Mouse (Mus musculus) hindbrain, embryonic 13.5 days (tissue): ENCODE data around the gene Gpr61. TPM values are rescaled to one million over a fixed set of nuclear protein-coding genes. Genes with fewer than 3 reads are reported as not detected.

ENCODE experiments used
- ATAC-seq: fragments of 200-750 bp; cut with Nextera tagmentation; 2 replicates; pipeline ENCODE4 v1.8.0; 2017; ENCODE audit warnings: moderate TSS enrichment; ENCODE audit not compliant: low FRiP score
- H3K27ac ChIP-seq: fragments of 300-500 bp; sonication (generic); 2 replicates; pipeline ENCODE4 v1.5.1; 2015; ENCODE audit warnings: inconsistent platforms, mild to moderate bottlenecking, moderate library complexity
- H3K27me3 ChIP-seq: fragments of 300-500 bp; sonication (generic); 2 replicates; pipeline ENCODE4 v1.6.1; 2015; ENCODE audit warnings: mild to moderate bottlenecking, inconsistent platforms
- H3K36me3 ChIP-seq: fragments of 300-500 bp; sonication (generic); 2 replicates; pipeline ENCODE4 v1.6.1; 2015; ENCODE audit warnings: mild to moderate bottlenecking, inconsistent platforms
- H3K4me1 ChIP-seq: fragments of 300-500 bp; sonication (generic); replicated peaks from 2 replicates; pipeline ENCODE4 v1.6.1; 2015; ENCODE audit warnings: inconsistent platforms
- H3K4me2 ChIP-seq: fragments of 300-500 bp; sonication (generic); 2 replicates; pipeline ENCODE4 v1.6.1; 2015; ENCODE audit warnings: inconsistent platforms, mild to moderate bottlenecking, moderate library complexity
- H3K4me3 ChIP-seq: fragments of 300-500 bp; sonication (generic); 2 replicates; pipeline ENCODE4 v1.5.1; 2015; ENCODE audit warnings: mild to moderate bottlenecking, inconsistent platforms
- H3K9ac ChIP-seq: fragments of 300-500 bp; sonication (generic); 2 replicates; pipeline ENCODE4 v1.6.1; 2015; ENCODE audit warnings: mild to moderate bottlenecking, inconsistent platforms
- H3K9me3 ChIP-seq: fragments of 300-500 bp; sonication (generic); 2 replicates; pipeline ENCODE4 v1.6.1; 2016; ENCODE audit warnings: inconsistent platforms
- WGBS: fragments of 180-500 bp; shearing (Covaris S2); methylation state at CpG from one replicate; pipeline ENCODE4 v1.1.7; 2015; 5-methylcytosine and 5-hydroxymethylcytosine counted together
- polyA plus RNA-seq: library from polyadenylated mRNA; unstranded; fragments of >200 nt; fragmentation: Nextera tagmentation; extraction: Ambion mirVana; gene quantifications from 2 replicates; pipeline ENCODE4 v1.2.1, GENCODE M21; 2015

The Gpr61 gene
- polyA plus RNA-seq, 1 experiment from 2014 or later, result 3.0 TPM

- H3K27ac ChIP-seq, result no peak overlapping the region
- 78% methylated on average over 9 of the region's 9 CpGs for WGBS
- H3K4me1 ChIP-seq, result peaks cover 57% of the 10 kb centered on the region
- H3K9ac ChIP-seq, result peak overlapping the region; percentile 51; the same call in 1 of the 2 replicates
- ATAC-seq, result no peak
- H3K9me3 ChIP-seq, result no peaks in the 10 kb centered on the region
- H3K27me3 ChIP-seq, result peaks cover 8% of the 10 kb centered on the region; the same call in 1 of the 2 replicates
- H3K36me3 ChIP-seq, result peaks cover 31% of the 10 kb centered on the region
- H3K4me2 ChIP-seq, result peak overlapping the region; percentile 91
- H3K4me3 ChIP-seq, result no peak overlapping the region; the same call in 1 of the 2 replicates
These were observed 34.2 kb upstream of the Gpr61 start for GRCm38 (mm10) chr3:108188716-108189490.

GRCm38 (mm10) chr3:108187111-108187795 is 32.6 kb upstream of the Gpr61 start:
- H3K4me2 ChIP-seq, result peak overlapping the region; percentile 91
- H3K36me3 ChIP-seq, result peaks cover 25% of the 10 kb centered on the region
- peak; percentile 33; the same call in 1 of the 2 replicates for ATAC-seq
- H3K27me3 ChIP-seq, result peaks cover 8% of the 10 kb centered on the region; the same call in 1 of the 2 replicates
- H3K9me3 ChIP-seq, result no peaks in the 10 kb centered on the region
- peak overlapping the region; percentile 89 for H3K9ac ChIP-seq
- peaks cover 50% of the 10 kb centered on the region for H3K4me1 ChIP-seq
- WGBS, result 60% methylated on average over 20 of the region's 20 CpGs
- peak overlapping the region; percentile 76 for H3K4me3 ChIP-seq
- peak overlapping the region; percentile 78; the same call in 1 of the 2 replicates for H3K27ac ChIP-seq

GRCm38 (mm10) chr3:108186098-108187047 is 31.7 kb upstream of the Gpr61 start, which contains the start of gene Amigo1:
Amigo1 (plus strand) TSS chr3:108186335.
- 1% methylated on average over 75 of the region's 100 CpGs for WGBS
- H3K36me3 ChIP-seq, result peaks cover 25% of the 10 kb centered on the region
- H3K4me1 ChIP-seq, result peaks cover 48% of the 10 kb centered on the region
- H3K4me3 ChIP-seq, result peak within 1 kb of the TSS; percentile 76
- peaks cover 8% of the 10 kb centered on the region; the same call in 1 of the 2 replicates for H3K27me3 ChIP-seq
- no peaks in the 10 kb centered on the region for H3K9me3 ChIP-seq
- H3K4me2 ChIP-seq, result peak within 1 kb of the TSS; percentile 91
- H3K27ac ChIP-seq, result peak within 1 kb of the TSS; percentile 78
- H3K9ac ChIP-seq, result peak within 1 kb of the TSS; percentile 89
- ATAC-seq, result peak; percentile 77

DNA sequence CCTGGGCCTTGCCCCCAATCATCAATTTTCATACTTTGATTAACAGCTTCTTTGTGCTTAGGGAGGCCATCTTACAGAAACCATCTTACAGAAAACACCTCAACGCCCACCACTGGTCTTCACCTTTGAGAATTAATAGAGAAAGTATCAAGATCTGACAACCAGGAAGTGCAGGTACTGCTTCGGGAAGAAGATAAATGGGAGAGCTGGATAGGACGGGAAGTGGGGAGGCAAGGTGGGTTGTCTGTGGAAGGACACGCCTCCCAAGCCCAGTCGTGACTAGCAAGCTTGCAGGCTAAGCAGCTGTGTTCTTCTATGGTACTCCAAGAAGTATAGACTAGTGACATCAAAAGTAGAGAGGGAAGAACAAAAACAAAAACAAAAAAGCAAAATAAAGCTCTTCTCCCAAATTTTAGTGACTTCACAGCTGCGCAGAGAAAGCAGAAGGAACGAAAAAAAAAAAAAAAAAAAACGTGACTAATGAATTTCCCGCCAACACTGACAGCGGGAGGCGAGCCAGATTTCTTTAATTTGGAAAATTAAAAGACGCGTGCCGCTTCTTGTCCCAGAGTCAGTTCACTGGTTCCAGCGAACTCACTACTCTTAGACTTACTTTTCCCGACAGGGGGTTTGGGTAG is 30.9 kb upstream of the Gpr61 start:
- peak overlapping the region; percentile 89; the same call in 1 of the 2 replicates for H3K9ac ChIP-seq
- ATAC-seq, result 0 out of 2 replicates have a peak, but pooled peaks have one; percentile 37
- H3K36me3 ChIP-seq, result peaks cover 23% of the 10 kb centered on the region
- no peak overlapping the region for H3K27ac ChIP-seq
- 4% methylated on average over 16 of the region's 16 CpGs for WGBS
- no peaks in the 10 kb centered on the region for H3K9me3 ChIP-seq
- peaks cover 8% of the 10 kb centered on the region; the same call in 1 of the 2 replicates for H3K27me3 ChIP-seq
- peak overlapping the region; percentile 91 for H3K4me2 ChIP-seq
- peak overlapping the region; percentile 76 for H3K4me3 ChIP-seq
- peaks cover 45% of the 10 kb centered on the region for H3K4me1 ChIP-seq

DNA sequence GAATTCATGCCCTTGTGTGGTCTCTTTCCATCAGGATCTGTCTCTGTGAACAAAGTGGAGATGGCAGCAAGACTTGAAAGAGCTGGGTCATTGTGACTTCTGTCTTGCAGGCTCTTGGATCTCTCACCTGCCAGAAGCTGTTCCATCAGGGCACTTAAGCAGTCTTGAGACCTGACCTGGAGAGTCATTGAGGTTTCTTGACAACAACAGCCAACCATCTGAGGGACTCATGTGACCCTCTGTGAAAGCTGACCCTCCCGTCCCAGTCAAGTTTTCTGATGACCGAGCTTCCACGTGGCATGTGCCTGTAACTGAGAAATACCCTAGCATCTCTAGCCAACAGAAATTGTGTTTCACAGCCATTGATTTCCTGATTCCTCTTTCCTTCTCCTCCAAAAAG is 30.1 kb upstream of the Gpr61 start:
- no peak overlapping the region for H3K4me2 ChIP-seq
- no peaks in the 10 kb centered on the region for H3K9me3 ChIP-seq
- H3K4me3 ChIP-seq, result no peak overlapping the region
- 74% methylated on average over 3 of the region's 3 CpGs for WGBS
- H3K27me3 ChIP-seq, result peaks cover 8% of the 10 kb centered on the region; the same call in 1 of the 2 replicates
- ATAC-seq, result no peak
- H3K36me3 ChIP-seq, result peaks cover 15% of the 10 kb centered on the region
- H3K27ac ChIP-seq, result no peak overlapping the region
- peaks cover 37% of the 10 kb centered on the region for H3K4me1 ChIP-seq
- no peak overlapping the region for H3K9ac ChIP-seq

DNA sequence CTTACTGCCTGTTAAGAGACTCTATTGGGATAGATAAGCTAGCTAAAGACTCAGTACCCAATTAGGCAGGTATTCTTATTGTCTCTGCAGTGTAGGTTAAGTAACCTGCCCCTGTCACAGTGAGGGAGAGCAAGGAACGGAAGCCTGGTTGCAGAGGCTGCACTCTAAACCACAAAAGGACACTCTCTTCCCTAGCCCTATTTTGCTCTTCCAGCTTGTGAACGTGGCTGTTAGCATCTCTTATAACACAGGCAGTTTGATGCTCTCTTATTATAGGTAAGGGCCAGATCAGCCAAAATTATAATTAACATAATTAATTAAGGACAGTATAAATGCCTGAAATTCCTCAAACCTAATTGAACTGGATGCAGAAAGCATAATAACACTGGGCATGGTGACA is 25.8 kb upstream of the Gpr61 start:
- Histone ChIP-seq H3K4me3 (no peak overlapping the region), H3K36me3 (no peaks in the 10 kb centered on the region), H3K27ac (no peak overlapping the region), H3K9ac (no peak overlapping the region), H3K27me3 (peaks cover 5% of the 10 kb centered on the region; the same call in 1 of the 2 replicates), H3K4me1 (peaks cover 10% of the 10 kb centered on the region), H3K4me2 (no peak overlapping the region), H3K9me3 (no peaks in the 10 kb centered on the region)
- no peak for ATAC-seq
- 48% methylated on average over 2 of the region's 2 CpGs for WGBS

DNA sequence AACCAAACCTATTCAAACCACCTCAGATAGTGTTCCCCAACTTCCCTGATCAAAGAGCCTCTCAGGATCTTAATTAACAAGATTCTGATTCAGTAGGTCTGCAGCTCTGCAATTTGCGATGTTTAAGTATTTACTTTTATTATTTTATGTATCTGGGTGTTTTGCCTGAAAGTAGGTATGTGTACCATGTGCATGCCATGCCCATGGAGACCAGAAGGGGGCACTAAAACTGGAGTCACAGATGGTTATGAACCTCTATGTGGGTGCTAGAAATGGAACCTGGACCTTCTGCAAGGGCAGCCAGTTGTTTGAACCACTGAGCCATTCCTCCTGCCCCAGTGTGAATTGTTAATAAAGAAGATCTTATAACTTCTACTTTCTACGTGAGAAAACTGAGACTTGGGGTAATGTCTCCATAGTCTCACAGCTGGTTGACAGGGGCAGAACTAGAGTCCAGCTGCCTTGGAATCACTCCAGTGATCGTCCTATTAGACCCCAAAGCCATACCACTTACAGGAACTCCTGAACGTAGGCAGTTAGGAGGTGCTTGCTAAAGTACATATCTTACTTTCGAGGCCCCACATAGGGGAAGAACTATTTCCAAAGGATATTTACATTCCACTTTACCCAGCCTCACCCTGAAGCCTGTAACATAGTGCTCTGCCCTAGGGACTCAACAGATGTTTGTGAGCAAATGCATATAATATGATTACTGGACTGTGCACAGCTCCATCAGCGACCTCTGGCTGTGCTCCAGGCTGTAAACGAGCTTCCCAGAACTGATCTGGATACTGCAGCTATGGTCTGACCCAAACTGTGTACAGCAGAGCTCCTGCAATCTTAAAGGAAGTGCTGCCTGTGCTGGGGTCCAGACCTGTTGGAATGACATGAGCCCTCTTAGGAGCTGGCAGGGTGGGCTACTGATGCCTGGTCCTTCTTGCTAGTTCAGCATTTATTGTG is 24.4 kb upstream of the Gpr61 start:
- Histone ChIP-seq H3K27ac (no peak overlapping the region), H3K4me2 (no peak overlapping the region), H3K4me3 (no peak overlapping the region), H3K36me3 (no peaks in the 10 kb centered on the region), H3K27me3 (no peaks in the 10 kb centered on the region), H3K9me3 (no peaks in the 10 kb centered on the region), H3K9ac (no peak overlapping the region), H3K4me1 (peaks cover 22% of the 10 kb centered on the region)
- ATAC-seq, result no peak
- 82% methylated on average over 7 of the region's 7 CpGs for WGBS

DNA sequence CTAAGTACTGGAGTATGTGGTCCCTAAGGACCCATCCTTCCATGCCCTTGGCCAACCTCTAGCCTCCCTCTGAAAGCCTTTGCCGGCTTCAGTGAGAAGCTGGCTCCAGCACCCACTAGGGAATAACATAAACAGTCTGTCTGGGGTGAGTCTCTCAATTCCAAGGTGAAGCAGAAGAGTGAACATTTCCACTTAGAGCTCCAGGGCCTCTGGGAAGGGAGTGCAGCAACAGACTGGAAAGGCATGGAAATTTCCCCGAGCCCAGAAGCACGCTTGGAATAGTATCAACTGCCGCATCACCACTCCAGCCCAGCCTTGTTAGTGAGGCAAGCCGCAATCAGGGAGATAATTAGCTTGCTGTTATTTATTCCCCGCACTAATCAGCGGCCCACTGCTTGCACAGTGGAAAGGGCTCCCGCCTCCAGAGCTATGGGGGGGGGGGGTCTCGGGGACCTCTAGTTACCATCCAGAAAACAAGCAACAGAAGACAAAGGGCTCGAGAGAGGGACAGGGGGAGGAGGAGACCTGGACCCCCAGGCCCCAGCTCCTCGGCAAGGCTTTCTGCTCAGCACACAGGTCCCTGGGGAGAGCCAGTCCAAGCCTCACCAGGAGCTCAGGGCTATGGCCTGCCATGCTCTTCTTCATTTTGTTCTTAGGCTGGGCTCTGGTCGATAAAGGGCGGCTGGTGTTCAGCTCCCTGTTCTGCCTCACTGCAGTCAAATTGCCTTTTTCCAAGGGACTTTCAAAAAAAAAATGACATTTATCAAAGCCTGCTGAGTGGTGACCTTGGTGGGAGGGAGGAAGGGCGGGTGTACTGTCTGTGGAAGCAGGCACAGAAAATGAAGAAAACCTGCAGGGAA is 20.2 kb upstream of the Gpr61 start:
- Histone ChIP-seq H3K9ac (peak overlapping the region; percentile 56), H3K4me1 (peaks cover 22% of the 10 kb centered on the region), H3K27ac (peak overlapping the region; percentile 90), H3K4me3 (no peak overlapping the region), H3K36me3 (no peaks in the 10 kb centered on the region), H3K27me3 (no peaks in the 10 kb centered on the region), H3K9me3 (no peaks in the 10 kb centered on the region), H3K4me2 (peak overlapping the region; percentile 32)
- ATAC-seq, result peak; percentile 89
- 18% methylated on average over 14 of the region's 14 CpGs for WGBS

DNA sequence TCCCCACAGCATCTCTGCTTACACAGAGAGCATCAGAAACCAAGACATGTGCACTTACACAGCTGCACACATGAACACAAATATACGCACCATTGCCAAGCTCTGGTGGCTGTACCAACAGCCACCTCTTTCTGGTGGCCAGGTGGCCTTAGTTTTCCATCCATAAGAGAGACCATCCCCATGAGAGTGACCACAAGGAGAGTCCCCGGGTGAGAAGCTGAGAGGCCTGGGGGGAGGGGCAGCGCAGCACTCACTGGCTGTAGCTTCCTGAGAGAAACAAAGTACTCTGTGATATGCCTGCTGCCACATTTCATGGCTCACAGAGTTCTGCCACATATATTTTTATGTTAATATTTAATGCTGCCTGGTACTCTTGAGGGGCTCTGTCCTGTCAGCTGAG is 14.5 kb upstream of the Gpr61 start:
- Histone ChIP-seq H3K36me3 (no peaks in the 10 kb centered on the region), H3K4me1 (peaks cover 52% of the 10 kb centered on the region), H3K27ac (peak overlapping the region; percentile 93; the same call in 1 of the 2 replicates), H3K9ac (0 out of 2 replicates have a peak overlapping the region, but pooled peaks have one; percentile 24), H3K9me3 (no peaks in the 10 kb centered on the region), H3K27me3 (no peaks in the 10 kb centered on the region), H3K4me3 (no peak overlapping the region), H3K4me2 (no peak overlapping the region)
- no peak for ATAC-seq
- 35% methylated on average over 3 of the region's 3 CpGs for WGBS

DNA sequence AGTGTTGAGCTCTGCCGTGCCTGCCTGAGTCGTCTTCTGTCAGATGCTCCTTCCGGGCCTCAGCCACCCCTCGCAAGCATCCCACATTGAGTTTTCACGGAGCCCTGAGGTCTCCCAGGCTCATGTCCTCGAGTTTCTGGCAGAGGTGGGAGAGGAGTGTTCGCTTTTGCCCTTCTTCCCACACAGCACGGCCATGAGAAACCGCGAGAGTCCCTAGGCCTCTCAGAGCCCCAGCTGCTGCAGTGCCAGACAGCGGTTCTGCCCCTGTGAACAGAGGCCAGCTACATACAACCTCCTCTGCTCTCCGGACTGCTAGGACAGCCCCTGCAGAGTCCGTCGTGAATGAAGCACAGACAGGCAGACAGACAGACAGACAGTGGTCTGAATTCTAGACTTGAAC is 12.8 kb upstream of the Gpr61 start:
- Histone ChIP-seq H3K4me2 (no peak overlapping the region), H3K4me3 (no peak overlapping the region), H3K27me3 (no peaks in the 10 kb centered on the region), H3K27ac (peak overlapping the region; percentile 93), H3K36me3 (no peaks in the 10 kb centered on the region), H3K9ac (peak overlapping the region; percentile 53), H3K4me1 (peaks cover 50% of the 10 kb centered on the region), H3K9me3 (no peaks in the 10 kb centered on the region)
- ATAC-seq, result no peak
- WGBS, result 37% methylated on average over 14 of the region's 14 CpGs
